Mouse (Mus musculus) intestine, postnatal 0 days (tissue): ENCODE results near the gene Nr2e3. TPM values are rescaled to one million over a fixed set of nuclear protein-coding genes. Genes with fewer than 3 reads are reported as not detected.

Source experiments
- ATAC-seq: fragments of 200-750 bp; cut with Nextera tagmentation; 2 replicates; pipeline ENCODE4 v1.8.0; 2017; ENCODE audit warnings: mild to moderate bottlenecking, moderate TSS enrichment, moderate library complexity
- H3K27ac ChIP-seq: fragments of 300-500 bp; sonication (generic); 2 replicates; pipeline ENCODE4 v1.5.1; 2014; ENCODE audit warnings: mild to moderate bottlenecking, low read depth, low read length, moderate library complexity
- H3K27me3 ChIP-seq: fragments of 300-500 bp; sonication (generic); replicated peaks from 2 replicates; pipeline ENCODE4 v1.6.1; 2014; ENCODE audit warnings: low read length, mixed read lengths; ENCODE audit not compliant: control insufficient read depth, insufficient read depth
- H3K36me3 ChIP-seq: fragments of 300-500 bp; sonication (generic); 2 replicates; pipeline ENCODE4 v1.6.1; 2014; ENCODE audit warnings: mild to moderate bottlenecking, moderate library complexity; ENCODE audit not compliant: control insufficient read depth, insufficient read depth
- H3K4me1 ChIP-seq: fragments of 300-500 bp; sonication (generic); replicated peaks from 2 replicates; pipeline ENCODE4 v1.6.1; 2014; ENCODE audit warnings: antibody characterized with exemption, low read length, mixed read lengths; ENCODE audit not compliant: control insufficient read depth, insufficient read depth
- H3K4me2 ChIP-seq: fragments of 300-500 bp; sonication (generic); replicated peaks from 2 replicates; pipeline ENCODE4 v1.6.1; 2014; ENCODE audit warnings: low read depth, mild to moderate bottlenecking, moderate library complexity
- H3K4me3 ChIP-seq: fragments of 300-500 bp; sonication (generic); 2 replicates; pipeline ENCODE4 v1.5.1; 2014; ENCODE audit warnings: low read depth, low read length
- H3K9ac ChIP-seq: fragments of 300-500 bp; sonication (generic); 2 replicates; pipeline ENCODE4 v1.6.1; 2014; ENCODE audit warnings: mild to moderate bottlenecking, low read depth, low read length
- H3K9me3 ChIP-seq: fragments of 300-500 bp; sonication (generic); 2 replicates; pipeline ENCODE4 v1.6.1; 2016; ENCODE audit warnings: mixed run types; ENCODE audit not compliant: control insufficient read depth
- CTCF ChIP-seq: sonication (generic); IDR thresholded peaks from 2 replicates; pipeline ENCODE4 v1.5.1; 2016; ENCODE audit warnings: low read depth, mild to moderate bottlenecking, control low read depth, antibody characterized with exemption, moderate library complexity
- WGBS: fragments of 180-500 bp; shearing (Covaris S2); extraction: QIAGEN DNeasy Blood & Tissue Kit; methylation state at CpG from one replicate; pipeline ENCODE4 v1.1.7; 2014; 5-methylcytosine and 5-hydroxymethylcytosine counted together
- polyA plus RNA-seq: library from polyadenylated mRNA; unstranded; fragments of >200 nt; fragmentation: Nextera tagmentation; extraction: Ambion mirVana; gene quantifications from 2 replicates; pipeline ENCODE4 v1.2.1, GENCODE M21; 2015

Gene Nr2e3
- polyA plus RNA-seq, 1 experiment from 2014 or later = 48.5 TPM

DNA sequence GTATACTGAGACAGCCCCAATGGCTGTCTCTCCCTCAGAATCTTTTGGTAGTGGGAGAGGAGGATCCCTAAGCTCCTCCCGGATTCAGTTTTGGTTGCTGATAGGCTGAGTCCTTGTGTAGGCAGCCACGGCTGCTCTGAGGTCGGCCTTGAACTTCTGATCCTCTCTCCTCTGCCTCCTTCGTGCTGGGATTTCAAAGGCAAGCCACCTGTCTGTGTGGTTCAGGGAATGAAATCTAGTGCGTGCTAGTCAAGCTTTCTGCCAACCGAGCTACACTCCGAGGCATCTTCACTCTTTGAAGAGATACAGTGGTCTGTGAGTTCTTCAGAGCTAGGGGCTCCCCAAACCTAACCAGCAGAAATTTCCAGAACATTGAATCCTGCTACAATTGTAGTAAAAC, 6.9 kb downstream of the Nr2e3 start:
- Histone ChIP-seq H3K36me3 (no peaks in the 10 kb centered on the region), H3K27ac (peak overlapping the region; percentile 95), H3K27me3 (no peaks in the 10 kb centered on the region), H3K4me3 (no peak overlapping the region), H3K9ac (no peak overlapping the region), H3K4me2 (0 out of 2 replicates have a peak overlapping the region, but pooled peaks have one; percentile 9), H3K9me3 (no peaks in the 10 kb centered on the region), H3K4me1 (peaks cover 6% of the 10 kb centered on the region; the same call in 1 of the 2 replicates)
- 58% methylated on average over 7 of the region's 7 CpGs for whole genome bisulfite sequencing
- ATAC-seq = no peak
- TF ChIP-seq CTCF = no peak

DNA sequence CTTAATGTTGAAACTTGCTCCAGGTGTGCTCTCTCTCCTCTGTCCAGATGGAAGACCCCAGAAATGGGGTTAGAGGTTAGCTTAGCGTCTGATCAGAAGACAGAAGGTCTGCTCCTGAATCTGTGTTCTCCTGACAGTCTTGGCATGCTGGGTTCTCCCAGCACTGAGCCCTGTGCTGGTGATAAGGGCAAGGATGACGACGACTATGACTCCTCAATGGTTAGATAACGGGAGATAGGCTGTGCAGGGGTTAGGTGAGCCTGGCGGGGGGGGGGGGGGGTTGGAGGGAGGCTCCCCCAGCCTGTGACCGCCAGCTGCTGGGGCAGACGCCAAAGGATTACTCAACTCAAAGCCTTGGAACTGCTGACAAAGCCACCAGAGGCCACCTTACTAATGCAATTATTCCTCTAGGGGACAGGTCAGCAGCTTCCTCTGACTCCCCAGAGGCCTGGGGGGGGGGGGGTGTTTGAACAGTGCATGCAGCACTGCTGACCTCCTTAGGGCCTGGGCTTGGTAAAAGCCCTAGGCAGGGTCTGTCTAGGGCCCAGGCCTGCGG, 7.9 kb downstream of the Nr2e3 start:
- ATAC-seq = peak; percentile 80
- H3K27ac ChIP-seq = peak overlapping the region; percentile 95

DNA sequence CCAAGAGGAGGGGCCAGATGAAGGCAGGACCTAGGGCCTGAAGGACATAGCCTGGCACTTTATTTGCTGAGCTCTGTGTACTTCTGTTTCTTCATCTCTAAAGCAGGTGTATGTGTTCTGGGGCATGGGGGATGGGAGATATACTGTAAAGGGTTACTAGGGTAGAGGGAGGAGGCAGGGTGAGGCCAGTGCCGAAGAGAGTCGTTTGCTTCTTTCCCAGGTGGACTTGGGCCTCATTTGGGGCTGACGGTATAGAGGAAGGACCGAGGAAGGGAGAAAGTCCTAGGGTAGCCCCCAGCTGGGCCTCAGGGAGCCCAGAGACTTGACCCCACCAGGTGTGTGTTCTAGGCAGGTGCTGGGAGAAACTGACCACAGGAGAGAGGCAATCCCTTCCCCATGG, 8.5 kb downstream of the Nr2e3 start:
- peak; percentile 86 for ATAC-seq
- no peak for TF ChIP-seq CTCF
- H3K4me1 ChIP-seq = peaks cover 6% of the 10 kb centered on the region; the same call in 1 of the 2 replicates
- H3K4me2 ChIP-seq = peak overlapping the region; percentile 48
- peak overlapping the region; percentile 95 for H3K27ac ChIP-seq
- no peak overlapping the region for H3K4me3 ChIP-seq
- H3K9ac ChIP-seq = no peak overlapping the region
- no peaks in the 10 kb centered on the region for H3K27me3 ChIP-seq
- WGBS = 43% methylated on average over 4 of the region's 4 CpGs
- H3K9me3 ChIP-seq = no peaks in the 10 kb centered on the region
- no peaks in the 10 kb centered on the region for H3K36me3 ChIP-seq

More for the DNA sequence above, 7.9 kb downstream of the Nr2e3 start:
- H3K9me3 ChIP-seq = no peaks in the 10 kb centered on the region
- H3K9ac ChIP-seq = 0 out of 2 replicates have a peak overlapping the region, but pooled peaks have one; percentile 7
- 26% methylated on average over 7 of the region's 8 CpGs for WGBS
- no peak overlapping the region for H3K4me3 ChIP-seq
- H3K4me2 ChIP-seq = peak overlapping the region; percentile 48
- H3K36me3 ChIP-seq = no peaks in the 10 kb centered on the region
- H3K27me3 ChIP-seq = no peaks in the 10 kb centered on the region
- peaks cover 6% of the 10 kb centered on the region; the same call in 1 of the 2 replicates for H3K4me1 ChIP-seq
- no peak for TF ChIP-seq CTCF

DNA sequence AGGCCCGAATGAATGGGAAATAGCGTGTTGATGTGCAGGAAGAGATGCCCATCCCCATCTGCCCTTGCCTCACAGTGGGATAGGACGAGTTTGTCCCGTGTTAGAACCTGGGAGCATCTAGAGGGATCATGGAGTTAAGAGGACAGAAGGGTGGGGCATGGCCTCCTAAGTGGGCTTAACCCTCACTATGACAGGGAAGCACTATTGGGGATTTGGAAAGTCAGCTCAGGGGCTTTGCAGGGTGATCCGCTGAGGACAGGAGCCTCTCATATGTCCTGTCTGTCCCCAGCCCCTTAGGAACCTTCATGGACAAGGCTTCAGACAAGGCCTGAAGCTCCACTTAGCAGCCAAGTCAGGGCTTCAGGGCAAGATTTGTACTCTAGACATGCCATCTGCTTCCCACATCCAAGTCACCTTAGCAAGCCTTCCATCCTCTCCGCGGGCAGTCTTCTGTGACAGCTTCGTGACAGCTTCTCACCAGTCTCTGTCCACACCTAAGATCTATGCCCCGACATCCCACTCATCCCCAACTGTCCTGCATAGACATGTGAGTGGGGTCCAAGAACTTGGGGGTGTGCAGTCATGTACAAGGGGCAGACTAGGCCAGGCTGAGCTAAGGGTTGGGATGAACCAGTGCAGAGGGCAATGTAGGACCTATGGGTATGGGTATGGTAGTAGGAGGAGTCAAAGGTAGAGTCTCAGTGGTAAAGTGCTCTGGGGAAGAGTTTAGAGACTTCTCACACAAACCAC, 9.3 kb downstream of the Nr2e3 start:
- no peak for TF ChIP-seq CTCF
- H3K9me3 ChIP-seq = no peaks in the 10 kb centered on the region
- no peak overlapping the region for H3K4me2 ChIP-seq
- 89% methylated on average over 9 of the region's 9 CpGs for WGBS
- H3K9ac ChIP-seq = no peak overlapping the region
- H3K36me3 ChIP-seq = no peaks in the 10 kb centered on the region
- no peak for ATAC-seq
- H3K4me3 ChIP-seq = no peak overlapping the region
- H3K27me3 ChIP-seq = no peaks in the 10 kb centered on the region
- H3K4me1 ChIP-seq = peaks cover 6% of the 10 kb centered on the region; the same call in 1 of the 2 replicates
- no peak overlapping the region for H3K27ac ChIP-seq

DNA sequence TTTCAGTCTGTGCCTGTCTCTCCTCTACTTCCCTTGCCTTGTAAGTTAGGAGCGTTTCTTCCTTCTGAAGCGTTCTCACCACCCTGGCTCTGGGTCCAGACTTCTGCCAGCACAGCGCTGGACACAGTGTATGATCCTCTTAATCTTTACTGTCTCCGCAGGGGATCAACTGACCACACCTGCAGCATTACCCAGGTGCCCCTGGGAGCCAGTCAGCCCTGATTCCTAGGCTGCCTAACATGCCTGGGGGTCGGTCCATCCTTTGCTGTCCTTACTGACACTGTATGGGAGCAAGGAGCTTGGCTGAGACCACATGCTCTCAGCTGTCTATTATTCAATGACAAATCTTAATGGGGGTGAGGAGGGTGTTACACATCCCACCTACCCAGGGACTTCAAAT, 10.5 kb downstream of the Nr2e3 start:
- Histone ChIP-seq H3K36me3 (no peaks in the 10 kb centered on the region), H3K27me3 (no peaks in the 10 kb centered on the region), H3K4me1 (peaks cover 8% of the 10 kb centered on the region; the same call in 1 of the 2 replicates), H3K4me3 (no peak overlapping the region), H3K4me2 (no peak overlapping the region; the same call in 1 of the 2 replicates), H3K27ac (no peak overlapping the region), H3K9ac (no peak overlapping the region), H3K9me3 (no peaks in the 10 kb centered on the region)
- ATAC-seq = no peak
- TF ChIP-seq CTCF = no peak
- WGBS = 79% methylated on average over 5 of the region's 5 CpGs

DNA sequence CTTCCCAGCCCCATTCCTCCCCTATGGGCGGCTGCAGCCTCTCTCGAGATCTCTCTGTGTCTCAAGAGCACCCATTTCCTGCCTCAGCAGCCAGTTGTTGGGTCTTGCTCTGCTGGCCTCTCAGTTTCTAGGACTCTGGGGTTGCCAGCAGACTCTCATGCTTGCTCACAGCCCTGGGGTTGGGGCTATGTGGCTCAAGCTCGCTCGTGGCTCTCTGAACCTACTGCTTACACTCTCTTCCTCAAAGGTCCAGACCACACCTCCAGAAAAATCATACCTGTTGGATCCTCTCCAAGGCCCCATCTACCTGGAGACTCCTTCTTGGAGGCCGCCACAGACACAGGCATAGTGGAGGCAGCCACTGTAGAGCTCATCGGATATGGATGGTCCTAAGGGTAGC, 10.9 kb downstream of the Nr2e3 start:
- no peaks in the 10 kb centered on the region for H3K9me3 ChIP-seq
- H3K4me1 ChIP-seq = peaks cover 8% of the 10 kb centered on the region; the same call in 1 of the 2 replicates
- TF ChIP-seq CTCF = no peak
- no peak for ATAC-seq
- no peak overlapping the region for H3K4me3 ChIP-seq
- peak overlapping the region; percentile 57 for H3K4me2 ChIP-seq
- WGBS = 52% methylated on average over 6 of the region's 6 CpGs
- no peak overlapping the region for H3K9ac ChIP-seq
- no peaks in the 10 kb centered on the region for H3K36me3 ChIP-seq
- H3K27ac ChIP-seq = peak overlapping the region; percentile 71; the same call in 1 of the 2 replicates
- H3K27me3 ChIP-seq = no peaks in the 10 kb centered on the region
